Mouse (Mus musculus) stomach, embryonic 14.5 days (tissue): ENCODE measurements around the gene Reck. TPM values are rescaled to one million over a fixed set of nuclear protein-coding genes. Genes with fewer than 3 reads are reported as not detected.

Source experiments
- ATAC-seq: fragments of 200-750 bp; cut with Nextera tagmentation; 2 replicates; pipeline ENCODE4 v1.8.0; 2017; ENCODE audit warnings: low read depth, moderate TSS enrichment; ENCODE audit not compliant: insufficient number of reproducible peaks, insufficient read depth, low FRiP score
- H3K27ac ChIP-seq: fragments of 300-500 bp; sonication (generic); 2 replicates; pipeline ENCODE4 v1.5.1; 2014; ENCODE audit warnings: mild to moderate bottlenecking, low read length, moderate library complexity, mixed read lengths
- H3K27me3 ChIP-seq: fragments of 300-500 bp; sonication (generic); 2 replicates; pipeline ENCODE4 v1.6.1; 2014; ENCODE audit warnings: low read length, control low read depth, mixed read lengths; ENCODE audit not compliant: control insufficient read depth, insufficient read depth
- H3K36me3 ChIP-seq: fragments of 300-500 bp; sonication (generic); 2 replicates; pipeline ENCODE4 v1.6.1; 2014; ENCODE audit warnings: mild to moderate bottlenecking, control low read depth, low read length, moderate library complexity, mixed read lengths; ENCODE audit not compliant: control insufficient read depth, insufficient read depth
- H3K4me1 ChIP-seq: fragments of 300-500 bp; sonication (generic); 2 replicates; pipeline ENCODE4 v1.6.1; 2014; ENCODE audit warnings: low read length, control low read depth, mixed read lengths; ENCODE audit not compliant: control insufficient read depth, insufficient read depth
- H3K4me2 ChIP-seq: fragments of 300-500 bp; sonication (generic); replicated peaks from 2 replicates; pipeline ENCODE4 v1.6.1; 2014; ENCODE audit warnings: low read depth, low read length, control low read depth
- H3K4me3 ChIP-seq: fragments of 300-500 bp; sonication (generic); 2 replicates; pipeline ENCODE4 v1.5.1; 2014; ENCODE audit warnings: low read depth, low read length, control low read depth
- H3K9ac ChIP-seq: fragments of 300-500 bp; sonication (generic); replicated peaks from 2 replicates; pipeline ENCODE4 v1.6.1; 2014; ENCODE audit warnings: low read depth, mild to moderate bottlenecking, control low read depth, low read length, moderate library complexity, mixed read lengths
- H3K9me3 ChIP-seq: fragments of 300-500 bp; sonication (generic); 2 replicates; pipeline ENCODE4 v1.6.1; 2016; ENCODE audit warnings: low read depth, low read length, control low read depth; ENCODE audit not compliant: control insufficient read depth
- WGBS: fragments of 180-500 bp; shearing (Covaris S2); extraction: QIAGEN DNeasy Blood & Tissue Kit; methylation state at CpG from one replicate; pipeline ENCODE4 v1.1.7; 2014; 5-methylcytosine and 5-hydroxymethylcytosine counted together
- polyA plus RNA-seq: library from polyadenylated mRNA; unstranded; fragments of >200 nt; fragmentation: Nextera tagmentation; extraction: Ambion mirVana; gene quantifications from 2 replicates; pipeline ENCODE4 v1.2.1, GENCODE M21; 2014

Reck gene
- polyA plus RNA-seq, 1 experiment from 2014 or later = 38.8 TPM

DNA sequence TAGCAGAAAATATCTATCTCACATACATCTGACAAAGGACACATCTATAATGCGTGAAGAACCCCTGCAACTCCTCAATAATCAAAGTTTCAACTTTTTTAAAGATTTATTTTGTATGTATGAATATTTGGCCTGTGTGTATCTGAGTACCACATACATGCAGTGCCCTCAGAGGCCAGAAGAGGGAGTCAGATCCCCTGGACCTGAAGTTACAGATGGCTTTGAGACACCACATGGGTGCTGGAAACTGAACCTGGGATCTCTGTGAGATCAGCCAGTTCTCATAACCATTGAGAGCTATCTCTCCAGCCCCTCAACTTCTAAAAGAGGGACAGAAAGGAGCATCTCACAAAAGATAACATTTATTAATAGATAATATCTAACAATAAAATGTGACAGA, 45.3 kb downstream of the Reck start:
- 100% methylated on average over 1 of the region's 1 CpGs for WGBS
- Histone ChIP-seq H3K27ac (no peak overlapping the region), H3K4me3 (no peak overlapping the region), H3K4me1 (no peaks in the 10 kb centered on the region), H3K9me3 (no peaks in the 10 kb centered on the region), H3K36me3 (peaks cover 12% of the 10 kb centered on the region; the same call in 1 of the 2 replicates), H3K9ac (no peak overlapping the region), H3K27me3 (no peaks in the 10 kb centered on the region), H3K4me2 (no peak overlapping the region)
- ATAC-seq = no peak

DNA sequence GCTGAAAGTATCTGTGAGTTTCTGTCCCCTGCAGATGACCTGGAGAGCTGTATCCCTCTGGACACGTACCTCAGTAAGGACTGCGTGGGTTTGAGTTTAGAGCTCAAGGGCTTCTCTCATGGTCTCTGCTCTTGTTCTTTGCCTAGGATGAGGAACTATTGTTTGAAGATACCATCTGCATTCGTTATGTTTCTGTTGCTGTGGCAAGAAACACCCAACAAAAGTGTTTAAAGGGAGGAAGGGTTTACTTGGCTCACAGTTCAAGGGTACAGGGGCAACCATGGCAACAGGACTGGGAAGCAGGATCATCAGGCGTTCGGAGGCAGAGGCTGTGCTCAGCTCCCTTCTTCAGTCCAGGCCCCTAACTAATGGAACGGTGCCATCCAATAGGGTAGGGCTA, 49.8 kb downstream of the Reck start:
- no peak for ATAC-seq
- 90% methylated on average over 6 of the region's 6 CpGs for WGBS
- H3K36me3 ChIP-seq = peaks cover 15% of the 10 kb centered on the region; the same call in 1 of the 2 replicates

DNA sequence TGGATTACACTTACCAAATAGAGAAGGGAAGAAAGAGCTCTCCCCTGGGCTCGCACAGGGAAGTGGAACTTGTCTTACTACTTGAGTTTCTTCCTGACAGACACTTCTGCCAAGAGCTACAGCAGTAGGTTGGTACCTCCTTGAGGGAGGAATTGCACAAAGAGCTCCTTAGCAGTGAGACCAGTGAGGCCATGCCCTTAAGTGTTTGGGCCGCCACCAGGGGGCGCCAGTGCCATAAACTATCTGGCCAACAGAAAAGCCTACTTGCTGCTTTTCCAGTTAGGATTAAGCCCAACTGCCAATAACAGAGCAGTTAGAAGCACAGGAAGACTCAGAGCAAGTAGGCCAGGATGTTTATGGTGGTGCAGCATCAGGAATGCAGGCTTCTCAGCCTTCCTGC, 50.4 kb downstream of the Reck start:
- H3K36me3 ChIP-seq = peaks cover 16% of the 10 kb centered on the region; the same call in 1 of the 2 replicates
- 7% methylated on average over 3 of the region's 3 CpGs for WGBS
- no peaks in the 10 kb centered on the region for H3K27me3 ChIP-seq
- H3K4me2 ChIP-seq = no peak overlapping the region
- no peak overlapping the region for H3K9ac ChIP-seq
- H3K4me1 ChIP-seq = no peaks in the 10 kb centered on the region
- no peak overlapping the region for H3K27ac ChIP-seq
- H3K4me3 ChIP-seq = no peak overlapping the region
- ATAC-seq = peak; percentile 49; the same call in 1 of the 2 replicates
- no peaks in the 10 kb centered on the region for H3K9me3 ChIP-seq

More for the DNA sequence above, 49.8 kb downstream of the Reck start:
- Histone ChIP-seq H3K27me3 (no peaks in the 10 kb centered on the region), H3K9me3 (no peaks in the 10 kb centered on the region), H3K27ac (no peak overlapping the region), H3K9ac (no peak overlapping the region), H3K4me1 (no peaks in the 10 kb centered on the region), H3K4me3 (no peak overlapping the region), H3K4me2 (no peak overlapping the region)

DNA sequence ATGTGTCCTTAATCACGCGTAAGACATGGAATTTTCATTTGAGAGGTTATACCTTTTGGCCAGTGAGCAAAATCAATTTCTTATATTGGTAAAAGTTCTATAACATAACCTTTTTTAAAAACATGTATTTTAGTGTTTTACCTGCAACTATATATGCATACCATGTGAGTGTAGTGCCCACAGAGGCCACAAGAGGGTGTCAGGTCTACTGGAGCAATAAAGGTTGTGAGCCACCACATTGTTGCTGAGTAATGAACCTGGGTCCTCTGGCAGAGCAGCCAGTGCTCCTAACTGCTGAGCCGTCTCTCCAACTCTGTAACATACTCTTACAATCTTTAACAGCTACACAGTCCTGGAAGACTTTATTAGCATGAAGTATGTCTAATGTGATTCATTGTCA, 52.5 kb downstream of the Reck start:
- Histone ChIP-seq H3K4me1 (no peaks in the 10 kb centered on the region), H3K9me3 (no peaks in the 10 kb centered on the region), H3K4me3 (no peak overlapping the region), H3K27ac (no peak overlapping the region), H3K9ac (no peak overlapping the region), H3K36me3 (peaks cover 20% of the 10 kb centered on the region), H3K27me3 (no peaks in the 10 kb centered on the region), H3K4me2 (no peak overlapping the region)
- ATAC-seq = no peak
- 95% methylated on average over 3 of the region's 3 CpGs for WGBS

DNA sequence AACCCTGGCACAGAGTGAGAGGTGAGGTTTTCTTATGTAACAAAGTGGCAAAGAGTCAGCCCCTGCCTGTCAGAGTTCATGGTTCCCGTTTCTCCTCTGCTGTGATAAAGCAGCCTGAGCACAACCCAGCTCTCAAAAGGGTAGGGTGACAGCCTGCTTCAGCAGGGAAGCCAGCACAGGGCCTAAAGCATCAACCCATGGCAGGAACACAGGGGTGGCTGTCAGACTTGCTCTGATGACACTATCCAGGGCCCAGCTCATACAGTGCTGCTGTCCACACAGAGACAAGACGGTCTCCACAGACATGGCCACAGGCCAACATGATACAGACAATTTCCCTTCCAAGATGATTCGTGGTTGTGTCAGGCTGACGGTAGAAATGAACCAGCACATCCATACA, 56.5 kb downstream of the Reck start:
- no peak overlapping the region for H3K27ac ChIP-seq
- peaks cover 15% of the 10 kb centered on the region for H3K36me3 ChIP-seq
- no peaks in the 10 kb centered on the region for H3K4me1 ChIP-seq
- H3K4me2 ChIP-seq = no peak overlapping the region
- H3K9me3 ChIP-seq = no peaks in the 10 kb centered on the region
- WGBS = 75% methylated on average over 4 of the region's 4 CpGs
- H3K9ac ChIP-seq = no peak overlapping the region
- no peak overlapping the region for H3K4me3 ChIP-seq
- no peaks in the 10 kb centered on the region for H3K27me3 ChIP-seq
- no peak for ATAC-seq

DNA sequence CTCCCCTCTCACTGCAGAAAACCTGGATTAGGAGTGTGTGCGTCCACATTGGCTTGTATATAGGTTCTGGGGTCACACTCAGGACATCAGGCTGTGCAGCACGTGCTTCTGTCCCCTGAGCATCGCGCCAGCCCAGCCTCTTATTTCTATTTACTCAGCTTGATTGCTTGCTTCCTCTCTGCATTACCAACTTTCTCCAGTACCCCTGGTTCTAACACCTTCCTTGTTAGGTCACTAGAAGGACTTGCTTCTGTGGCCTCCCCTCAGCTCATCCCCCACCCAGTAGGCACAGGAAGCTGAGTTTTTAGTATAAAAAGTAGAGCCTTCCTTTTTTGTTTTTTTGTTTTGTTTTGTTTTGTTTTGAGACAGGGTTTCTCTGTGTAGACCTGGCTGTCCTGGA, 60.9 kb downstream of the Reck start:
- H3K9me3 ChIP-seq = no peaks in the 10 kb centered on the region
- H3K4me1 ChIP-seq = no peaks in the 10 kb centered on the region
- no peaks in the 10 kb centered on the region for H3K27me3 ChIP-seq
- no peak overlapping the region for H3K9ac ChIP-seq
- no peak overlapping the region for H3K27ac ChIP-seq
- no peak overlapping the region for H3K4me3 ChIP-seq
- no peak overlapping the region for H3K4me2 ChIP-seq
- 76% methylated on average over 4 of the region's 4 CpGs for WGBS
- peaks cover 14% of the 10 kb centered on the region for H3K36me3 ChIP-seq
- ATAC-seq = no peak

DNA sequence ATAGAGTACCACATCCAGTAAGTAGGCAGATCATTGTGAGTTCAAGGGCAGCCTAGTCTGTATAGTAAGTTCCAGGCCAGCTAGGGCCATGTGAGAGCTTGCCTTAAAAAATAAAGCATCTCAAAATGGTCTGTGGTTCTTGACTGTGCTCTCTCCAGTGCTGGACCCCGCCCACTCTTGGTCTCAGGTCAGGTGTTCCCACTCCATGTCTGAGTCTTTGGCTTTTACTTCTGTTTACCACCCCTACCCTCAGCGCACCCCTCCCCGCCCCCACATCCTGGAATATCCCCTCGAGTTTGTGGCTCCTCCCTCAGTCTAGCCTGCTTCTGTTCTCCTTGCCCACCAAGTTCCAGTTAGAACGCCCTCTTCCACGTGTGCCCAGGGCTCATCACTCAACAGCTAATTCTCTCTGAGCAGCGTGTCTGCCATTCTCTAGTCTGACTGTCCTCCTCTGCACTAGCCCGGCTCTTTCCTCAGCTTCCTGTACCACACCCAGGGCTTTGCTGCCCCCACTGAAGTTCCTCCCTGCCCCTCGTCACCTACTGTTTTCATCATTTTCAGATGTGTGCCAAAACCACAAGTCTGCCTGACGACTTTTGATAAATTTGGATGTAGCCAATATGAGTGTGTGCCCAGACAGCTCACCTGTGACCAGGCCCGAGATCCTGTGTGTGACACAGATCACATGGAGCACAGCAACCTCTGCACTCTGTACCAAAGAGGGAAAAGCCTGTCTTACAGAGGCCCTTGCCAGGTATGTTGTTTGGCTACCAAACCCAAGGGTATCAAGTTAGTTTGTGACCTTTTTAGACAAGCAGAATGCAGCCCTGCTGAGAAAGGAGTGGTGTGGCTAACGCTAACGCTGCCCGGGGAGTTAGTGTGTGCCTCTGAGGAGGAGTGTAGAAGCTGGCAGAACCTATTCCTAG, 61.7 kb downstream of the Reck start:
- Histone ChIP-seq H3K4me2 (no peak overlapping the region), H3K27me3 (no peaks in the 10 kb centered on the region), H3K4me3 (no peak overlapping the region), H3K9ac (no peak overlapping the region), H3K36me3 (peaks cover 12% of the 10 kb centered on the region; the same call in 1 of the 2 replicates), H3K9me3 (no peaks in the 10 kb centered on the region), H3K4me1 (no peaks in the 10 kb centered on the region), H3K27ac (no peak overlapping the region)
- ATAC-seq = no peak
- WGBS = 76% methylated on average over 14 of the region's 14 CpGs

DNA sequence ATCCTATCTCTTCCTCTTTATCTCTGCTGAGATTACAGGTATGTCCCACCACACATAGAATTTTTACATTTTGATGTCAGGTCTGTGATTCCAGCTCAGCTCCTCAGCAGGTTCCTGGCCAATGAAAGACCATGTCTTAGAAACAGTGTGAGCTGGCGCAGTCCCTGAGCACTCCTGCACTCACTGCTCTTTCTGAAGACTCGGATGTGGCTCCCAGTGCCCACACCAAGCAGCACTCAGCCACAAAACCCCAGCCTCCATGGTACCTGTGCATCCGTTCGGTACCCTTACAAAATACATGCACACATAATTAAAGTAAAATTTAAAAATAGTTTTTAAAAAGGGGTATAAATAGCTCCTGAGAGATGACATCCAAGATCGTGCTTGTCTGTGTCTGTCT, 66.0 kb downstream of the Reck start:
- Histone ChIP-seq H3K36me3 (peaks cover 24% of the 10 kb centered on the region), H3K27ac (no peak overlapping the region)

More for the DNA sequence above, 66.0 kb downstream of the Reck start:
- no peak overlapping the region for H3K4me2 ChIP-seq
- no peak for ATAC-seq
- 92% methylated on average over 5 of the region's 5 CpGs for WGBS
- no peak overlapping the region for H3K4me3 ChIP-seq
- no peaks in the 10 kb centered on the region for H3K27me3 ChIP-seq
- no peaks in the 10 kb centered on the region for H3K4me1 ChIP-seq
- no peak overlapping the region for H3K9ac ChIP-seq
- H3K9me3 ChIP-seq = no peaks in the 10 kb centered on the region
